Mouse (Mus musculus): ENCODE data around the gene Rtraf.

- TF ChIP-seq CTCF (IDR thresholded peaks at IDR 0.05; ENCODE audit: extremely low read depth, insufficient read depth, insufficient read length, insufficient replicate concordance) (peak; percentile 53; the same call in 1 of the 2 replicates), POLR2A (IDR thresholded peaks at IDR 0.05; ENCODE audit: low read depth, low read length) (no peak)
Observed at GRCm38 (mm10) chr14:19817949-19818348, 5.7 kb downstream of the Rtraf start.

Data from spleen, adult 2 months (tissue).